Mouse (Mus musculus): ENCODE measurements around the gene Gm49369.
"Not testable (repeated sequence)": the region's sequence is repeated elsewhere in the genome, so short reads cannot be mapped to it uniquely, and the experiment has no call there.

Gene Gm49369

GRCm38 (mm10) chr7:142330271-142330724, 52.2 kb downstream of the Gm49369 start:
- no peak for DNase-seq (ENCODE audit: low read depth, low spot score)

GRCm38 (mm10) chr7:142328507-142328906, 54.0 kb downstream of the Gm49369 start:
- no peak for DNase-seq (ENCODE audit: low read depth, low spot score)

GRCm38 (mm10) chr7:142326714-142327445, 55.6 kb downstream of the Gm49369 start:
- DNase-seq (ENCODE audit: low read depth, low spot score), result no peak

GRCm38 (mm10) chr7:142323396-142324117, 58.9 kb downstream of the Gm49369 start:
- no peak for DNase-seq (ENCODE audit: low read depth, low spot score)

- no peak for DNase-seq (ENCODE audit: low read depth, low spot score)
Observed at GRCm38 (mm10) chr7:142322641-142323040, 59.8 kb downstream of the Gm49369 start.

- not testable (repeated sequence) for DNase-seq (ENCODE audit: low read depth, low spot score)
Observed at GRCm38 (mm10) chr7:142321637-142322306, 60.7 kb downstream of the Gm49369 start.

Data from brain, embryonic 18.5 days (tissue).